Mouse (Mus musculus) limb, embryonic 13.5 days (tissue): ENCODE data around the gene Gm27021. TPM values are rescaled to one million over a fixed set of nuclear protein-coding genes. Genes with fewer than 3 reads are reported as not detected.

Experiments used
- polyA plus RNA-seq: library from polyadenylated mRNA; unstranded; fragments of >200 nt; fragmentation: Nextera tagmentation; extraction: Ambion mirVana; gene quantifications from 2 replicates; pipeline ENCODE4 v1.2.1, GENCODE M21; 2015

The Gm27021 gene
- polyA plus RNA-seq, 1 experiment from 2014 or later = 5.5 TPM

Other genes starting within 250 kb of the Gm27021 start
- gene Gins2, start 78.8 kb downstream of the Gm27021 start, polyA plus RNA-seq = 104 and 108 TPM in 2 replicates
- 7.4 and 8.0 TPM in 2 replicates for gene 1190005I06Rik, start 20.4 kb downstream of the Gm27021 start, polyA plus RNA-seq
- gene Cox4i1, start 143 bp upstream of the Gm27021 start, polyA plus RNA-seq = 928 and 970 TPM in 2 replicates
- 243 and 248 TPM in 2 replicates for gene Emc8, start 494 bp upstream of the Gm27021 start, polyA plus RNA-seq
- gene Irf8, start 68.3 kb upstream of the Gm27021 start, polyA plus RNA-seq = 4.8 and 5.4 TPM in 2 replicates